Mouse (Mus musculus) heart, postnatal 0 days (tissue): ENCODE measurements around the gene 2310034G01Rik. TPM values are rescaled to one million over a fixed set of nuclear protein-coding genes. Genes with fewer than 3 reads are reported as not detected.

Experiments
- ATAC-seq: fragments of 200-750 bp; cut with Nextera tagmentation; 2 replicates; pipeline ENCODE4 v1.8.0; 2017; ENCODE audit warnings: low read depth, moderate number of reproducible peaks, moderate library complexity; ENCODE audit not compliant: insufficient read depth
- DNase-seq: peaks from one replicate; pipeline ENCODE4 v3.0.0-alpha.2; 2016; ENCODE audit warnings: low spot score
- H3K27ac ChIP-seq: fragments of 300-500 bp; sonication (generic); 2 replicates; pipeline ENCODE4 v1.5.1; 2014; ENCODE audit warnings: low read depth, mild to moderate bottlenecking
- H3K27me3 ChIP-seq: fragments of 300-500 bp; sonication (generic); 2 replicates; pipeline ENCODE4 v1.6.1; 2014; ENCODE audit warnings: low read length, mixed read lengths; ENCODE audit not compliant: control insufficient read depth, insufficient read depth
- H3K36me3 ChIP-seq: fragments of 300-500 bp; sonication (generic); replicated peaks from 2 replicates; pipeline ENCODE4 v1.6.1; 2014; ENCODE audit warnings: low read length, mixed read lengths; ENCODE audit not compliant: control insufficient read depth, insufficient read depth
- H3K4me1 ChIP-seq: fragments of 300-500 bp; sonication (generic); 2 replicates; pipeline ENCODE4 v1.6.1; 2014; ENCODE audit warnings: antibody characterized with exemption; ENCODE audit not compliant: control insufficient read depth, insufficient read depth
- H3K4me2 ChIP-seq: fragments of 300-500 bp; sonication (generic); 2 replicates; pipeline ENCODE4 v1.6.1; 2014; ENCODE audit warnings: low read depth, mild to moderate bottlenecking, low read length, moderate library complexity
- H3K4me3 ChIP-seq: fragments of 300-500 bp; sonication (generic); 2 replicates; pipeline ENCODE4 v1.5.1; 2014; ENCODE audit warnings: low read depth, low read length
- H3K9ac ChIP-seq: fragments of 300-500 bp; sonication (generic); replicated peaks from 2 replicates; pipeline ENCODE4 v1.6.1; 2014; ENCODE audit warnings: low read depth, low read length, mixed read lengths
- H3K9me3 ChIP-seq: fragments of 300-500 bp; sonication (generic); replicated peaks from 2 replicates; pipeline ENCODE4 v1.6.1; 2016; ENCODE audit warnings: low read length; ENCODE audit not compliant: control insufficient read depth
- CTCF ChIP-seq: IDR thresholded peaks from 2 replicates; pipeline ENCODE4 v1.5.1; 2016; ENCODE audit warnings: antibody characterized with exemption, control low read depth, low read depth
- EP300 ChIP-seq: IDR thresholded peaks from 2 replicates; pipeline ENCODE4 v1.6.1; 2016; ENCODE audit warnings: antibody characterized with exemption, low read depth
- WGBS: fragments of 180-500 bp; shearing (Covaris S2); extraction: QIAGEN DNeasy Blood & Tissue Kit; methylation state at CpG from one replicate; pipeline ENCODE4 v1.1.7; 2014; 5-methylcytosine and 5-hydroxymethylcytosine counted together
- polyA plus RNA-seq: library from polyadenylated mRNA; unstranded; fragments of >200 nt; fragmentation: Nextera tagmentation; extraction: Ambion mirVana; gene quantifications from 2 replicates; pipeline ENCODE4 v1.2.1, GENCODE M21; 2015
- total RNA-seq: library from RNA; depleted of rRNA; stranded (reverse); fragments of >200 nt; gene quantifications from 2 replicates; pipeline ENCODE4 v1.2.3, GENCODE M21; 2014; ENCODE audit warnings: low replicate concordance

2310034G01Rik gene
- total and polyA plus RNA-seq, 2 experiments from 2014 or later = 1.1 to 1.5 TPM

DNA sequence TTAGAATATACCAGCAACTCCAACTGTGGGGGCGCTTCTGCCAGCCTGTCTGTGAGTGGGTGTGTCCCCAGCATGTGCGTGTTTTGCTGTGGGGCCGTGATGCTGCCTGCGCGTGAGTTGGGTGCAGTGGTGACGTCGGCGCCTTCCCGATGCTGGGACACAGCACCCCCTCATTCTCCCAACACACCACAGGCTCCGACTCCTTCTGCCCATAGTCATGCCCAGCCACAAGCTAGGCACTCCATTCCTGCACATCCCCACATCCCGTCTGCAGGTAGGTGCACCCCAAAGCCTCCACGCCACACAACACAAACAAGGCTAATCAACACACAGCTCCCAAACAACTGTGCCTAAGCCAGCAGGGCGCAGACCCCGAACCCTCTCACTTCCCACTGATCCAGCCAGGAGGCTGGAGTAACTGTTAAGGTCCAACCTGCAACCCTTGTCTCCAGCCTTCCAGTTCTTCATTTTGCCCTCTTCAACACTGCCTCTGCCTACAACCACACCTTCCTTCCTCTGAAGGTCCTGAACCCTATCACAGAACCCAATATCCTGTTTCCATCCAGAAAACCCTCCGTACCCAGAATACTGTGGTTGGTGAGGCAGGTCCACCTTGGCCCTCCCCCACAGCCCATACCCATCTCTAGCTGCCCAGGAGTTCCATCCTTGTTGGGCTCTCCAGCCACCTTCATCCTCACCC, 33.1 kb downstream of the 2310034G01Rik start:
- 36% methylated on average over 15 of the region's 15 CpGs for WGBS
- H3K27ac ChIP-seq = no peak overlapping the region
- H3K36me3 ChIP-seq = 0 out of 2 replicates have a peak, but pooled peaks cover 5% of the 10 kb centered on the region
- TF ChIP-seq EP300 (no peak), CTCF (no peak)
- H3K27me3 ChIP-seq = peaks cover 92% of the 10 kb centered on the region
- peak overlapping the region; percentile 52 for H3K4me3 ChIP-seq
- no peaks in the 10 kb centered on the region for H3K9me3 ChIP-seq
- no peaks in the 10 kb centered on the region for H3K4me1 ChIP-seq
- H3K9ac ChIP-seq = no peak overlapping the region
- peak overlapping the region; percentile 67 for H3K4me2 ChIP-seq
- ATAC-seq (no peak), DNase-seq (no peak)

GRCm38 (mm10) chr19:46315752-46316610, 34.1 kb downstream of the 2310034G01Rik start:
- no peaks in the 10 kb centered on the region for H3K4me1 ChIP-seq
- no peak overlapping the region for H3K4me2 ChIP-seq
- no peak overlapping the region for H3K9ac ChIP-seq
- no peak overlapping the region for H3K27ac ChIP-seq
- no peak for ATAC-seq
- H3K27me3 ChIP-seq = peaks cover 82% of the 10 kb centered on the region
- H3K4me3 ChIP-seq = no peak overlapping the region
- WGBS = 42% methylated on average over 12 of the region's 12 CpGs
- no peaks in the 10 kb centered on the region for H3K9me3 ChIP-seq
- H3K36me3 ChIP-seq = peaks cover 13% of the 10 kb centered on the region
- DNase-seq = no peak
- TF ChIP-seq EP300 (no peak), CTCF (no peak)

DNA sequence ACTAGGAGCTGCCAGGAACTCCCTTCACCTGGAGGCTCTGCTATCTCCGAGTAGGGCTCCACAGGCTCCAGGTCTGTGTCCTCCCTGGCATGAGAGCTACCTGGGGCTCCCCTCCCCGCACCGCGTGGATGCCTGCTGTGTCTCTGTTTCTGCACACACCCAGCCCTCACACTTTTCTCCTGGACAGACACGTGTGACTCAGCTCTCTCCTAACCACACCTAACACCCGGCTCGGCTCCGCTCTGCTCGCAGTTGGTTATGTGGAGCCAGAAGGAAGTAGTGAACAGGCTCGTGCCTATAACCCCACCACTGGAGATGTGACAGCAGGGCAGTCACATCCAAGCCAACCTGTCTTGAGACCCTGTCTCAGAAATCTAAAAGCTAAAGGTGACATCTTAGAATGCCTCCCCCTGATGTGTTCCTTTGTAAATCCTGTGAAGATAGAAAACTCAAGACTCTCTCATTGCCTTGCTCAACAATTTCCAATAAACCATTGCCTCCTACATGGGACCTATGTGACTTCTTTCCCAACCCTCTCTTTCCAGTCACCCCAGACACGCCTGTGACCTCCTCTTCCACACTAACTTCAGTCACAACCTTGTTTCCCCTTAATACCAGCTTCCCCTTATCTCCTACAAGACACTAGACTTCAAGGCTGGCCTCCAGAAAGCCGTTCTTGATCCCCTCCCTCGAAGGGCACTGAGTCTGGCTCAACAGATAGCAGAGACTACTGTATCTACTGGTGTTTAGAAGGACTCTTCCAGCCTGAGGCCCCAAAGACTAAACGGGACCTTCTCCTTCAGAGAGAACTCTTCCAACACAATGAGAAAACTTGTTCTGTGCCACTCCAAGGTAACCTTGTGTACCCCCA, 35.0 kb downstream of the 2310034G01Rik start:
- H3K36me3 ChIP-seq = peaks cover 21% of the 10 kb centered on the region
- H3K27me3 ChIP-seq = peaks cover 73% of the 10 kb centered on the region
- H3K9ac ChIP-seq = no peak overlapping the region
- WGBS = 31% methylated on average over 14 of the region's 14 CpGs
- no peak overlapping the region for H3K27ac ChIP-seq
- ATAC-seq (no peak), DNase-seq (no peak)
- H3K9me3 ChIP-seq = no peaks in the 10 kb centered on the region
- H3K4me3 ChIP-seq = no peak overlapping the region
- no peak for TF ChIP-seq CTCF
- TF ChIP-seq EP300 = no peak
- H3K4me2 ChIP-seq = no peak overlapping the region
- no peaks in the 10 kb centered on the region for H3K4me1 ChIP-seq

DNA sequence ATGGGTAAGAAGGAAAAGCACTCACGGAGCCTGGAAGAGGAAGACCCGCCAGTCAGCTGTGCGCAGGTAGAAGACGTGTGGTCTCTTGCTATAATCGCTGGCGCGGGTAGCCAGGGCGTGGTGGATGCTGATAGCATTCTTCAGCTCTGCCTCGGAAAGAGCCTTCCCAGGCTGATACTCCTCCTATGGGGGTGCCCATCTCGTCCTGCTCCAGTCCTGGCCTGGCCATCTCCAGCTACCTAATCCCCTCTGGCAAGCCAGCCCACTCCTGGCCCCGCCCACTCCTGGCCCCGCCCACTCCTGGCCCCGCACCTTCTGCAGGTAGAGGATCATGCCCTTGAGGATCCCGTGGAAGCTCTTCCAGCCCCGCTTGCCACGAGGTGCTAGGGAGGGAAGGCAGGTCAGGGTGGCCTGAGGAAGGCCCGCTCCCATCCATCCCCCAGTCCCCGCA, 35.9 kb downstream of the 2310034G01Rik start:
- no peak overlapping the region for H3K9ac ChIP-seq
- peaks cover 28% of the 10 kb centered on the region for H3K36me3 ChIP-seq
- no peak for DNase-seq
- H3K27ac ChIP-seq = no peak overlapping the region
- H3K4me3 ChIP-seq = no peak overlapping the region
- H3K27me3 ChIP-seq = peaks cover 64% of the 10 kb centered on the region
- no peak for TF ChIP-seq EP300
- TF ChIP-seq CTCF = no peak
- H3K9me3 ChIP-seq = no peaks in the 10 kb centered on the region
- 21% methylated on average over 16 of the region's 18 CpGs for WGBS
- no peak overlapping the region for H3K4me2 ChIP-seq
- H3K4me1 ChIP-seq = no peaks in the 10 kb centered on the region
- no peak for ATAC-seq

GRCm38 (mm10) chr19:46313591-46313990, 36.5 kb downstream of the 2310034G01Rik start:
- no peak for TF ChIP-seq CTCF
- no peak for TF ChIP-seq EP300
- H3K27me3 ChIP-seq = peaks cover 58% of the 10 kb centered on the region
- H3K9me3 ChIP-seq = no peaks in the 10 kb centered on the region
- H3K9ac ChIP-seq = no peak overlapping the region
- ATAC-seq (no peak), DNase-seq (no peak)
- no peak overlapping the region for H3K4me2 ChIP-seq
- WGBS = 72% methylated on average over 6 of the region's 6 CpGs
- H3K4me3 ChIP-seq = no peak overlapping the region
- no peak overlapping the region for H3K27ac ChIP-seq
- H3K36me3 ChIP-seq = peaks cover 28% of the 10 kb centered on the region
- H3K4me1 ChIP-seq = no peaks in the 10 kb centered on the region
